Mouse (Mus musculus) ES-Bruce4 (cell line): ENCODE data around the gene Hist1h1d. TPM values are rescaled to one million over a fixed set of nuclear protein-coding genes. Genes with fewer than 3 reads are reported as not detected.
"Not testable (repeated sequence)": the region's sequence is repeated elsewhere in the genome, so short reads cannot be mapped to it uniquely, and the experiment has no call there.

Source experiments
- H3K27ac ChIP-seq: 2 replicates; pipeline ENCODE4 v1.5.1; 2012; ENCODE audit warnings: low read length, inconsistent platforms; ENCODE audit not compliant: insufficient read depth
- H3K27me3 ChIP-seq: 2 replicates; pipeline ENCODE4 v1.6.1; 2012; ENCODE audit warnings: mild to moderate bottlenecking, low read length, inconsistent platforms; ENCODE audit not compliant: control insufficient read depth, poor library complexity, insufficient read depth, severe bottlenecking
- H3K36me3 ChIP-seq: 2 replicates; pipeline ENCODE4 v1.6.1; 2012; ENCODE audit warnings: inconsistent platforms, mild to moderate bottlenecking, low read length, moderate library complexity; ENCODE audit not compliant: control insufficient read depth, poor library complexity, insufficient read depth, severe bottlenecking
- H3K4me1 ChIP-seq: one replicate; pipeline ENCODE4 v1.8.1; 2011; ENCODE audit warnings: low read length; ENCODE audit not compliant: control insufficient read depth, insufficient read depth
- H3K4me3 ChIP-seq: 2 replicates; pipeline ENCODE4 v1.5.1; 2011; ENCODE audit warnings: low read depth, mild to moderate bottlenecking, low read length
- H3K9ac ChIP-seq: 2 replicates; pipeline ENCODE4 v1.6.1; 2012; ENCODE audit warnings: low read depth, mild to moderate bottlenecking, inconsistent platforms; ENCODE audit not compliant: poor library complexity, severe bottlenecking
- H3K9me3 ChIP-seq: replicated peaks from 2 replicates; pipeline ENCODE4 v1.6.1; 2012; ENCODE audit warnings: mild to moderate bottlenecking, low read length, inconsistent platforms; ENCODE audit not compliant: control insufficient read depth, poor library complexity, insufficient read depth, severe bottlenecking
- CTCF ChIP-seq: IDR thresholded peaks from one replicate; pipeline ENCODE4 v1.8.1; 2011; ENCODE audit warnings: low read depth, low read length
- EP300 ChIP-seq: IDR thresholded peaks from 2 replicates; pipeline ENCODE4 v1.6.1; 2011; ENCODE audit warnings: low read depth, low read length; ENCODE audit not compliant: insufficient read depth
- POLR2A ChIP-seq: IDR thresholded peaks from one replicate; pipeline ENCODE4 v1.8.1; 2011; ENCODE audit warnings: low read length; ENCODE audit not compliant: insufficient read depth
- polyA plus RNA-seq: library from polyadenylated mRNA; stranded (reverse); fragments of >200 nt; gene quantifications from 2 replicates; pipeline ENCODE4 v1.2.4, GENCODE M21; 2011; ENCODE audit warnings: low read depth; ENCODE audit not compliant: missing spikeins, insufficient read depth, insufficient read length

The Hist1h1d gene
- polyA plus RNA-seq, 1 experiment: 1.6 TPM

GRCm38 (mm10) chr13:23530901-23531875 lies 21.9 kb upstream of the Hist1h1d start, which contains the start of gene Hist1h4h:
Gene Hist1h4h (plus strand): TSS chr13:23531050.
- Histone ChIP-seq H3K9me3 (no peaks in the 10 kb centered on the region), H3K27me3 (no peaks in the 10 kb centered on the region), H3K4me3 (peak within 1 kb of the TSS; percentile 62), H3K4me1 (no peaks in the 10 kb centered on the region), H3K36me3 (no peaks in the 10 kb centered on the region), H3K27ac (peak within 1 kb of the TSS; percentile 94), H3K9ac (peak within 1 kb of the TSS; percentile 84)
- TF ChIP-seq CTCF (no peak), POLR2A (peak; percentile 100), EP300 (peak; percentile 83)

- Histone ChIP-seq H3K4me1 (no peaks in the 10 kb centered on the region), H3K27me3 (no peaks in the 10 kb centered on the region), H3K9ac (peak overlapping the region; percentile 84), H3K36me3 (no peaks in the 10 kb centered on the region), H3K27ac (peak overlapping the region; percentile 75), H3K4me3 (peak overlapping the region; percentile 48), H3K9me3 (no peaks in the 10 kb centered on the region)
- TF ChIP-seq EP300: no peak
- no peak for TF ChIP-seq CTCF
- TF ChIP-seq POLR2A: no peak
Measured at GRCm38 (mm10) chr13:23532262-23533075, 20.6 kb upstream of the Hist1h1d start.

- H3K27me3 ChIP-seq, H3K4me1 ChIP-seq, H3K9me3 ChIP-seq, H3K36me3 ChIP-seq: not testable (repeated sequence)
- H3K4me3 ChIP-seq: peak within 1 kb of the TSS; percentile 75
- peak within 1 kb of the TSS; percentile 99 for H3K9ac ChIP-seq
- H3K27ac ChIP-seq: peak within 1 kb of the TSS; percentile 99
Measured at GRCm38 (mm10) chr13:23533560-23534367, 19.3 kb upstream of the Hist1h1d start, which contains the start of gene Hist1h2af. Gene Hist1h2af (plus strand): TSS chr13:23533906.

GRCm38 (mm10) chr13:23534368-23535131 lies 18.5 kb upstream of the Hist1h1d start:
- TF ChIP-seq POLR2A: peak; percentile 11
- no peak for TF ChIP-seq CTCF
- Histone ChIP-seq H3K9ac (peak overlapping the region; percentile 99), H3K9me3 (no peaks in the 10 kb centered on the region), H3K27me3 (no peaks in the 10 kb centered on the region), H3K4me1 (peaks cover 1% of the 10 kb centered on the region), H3K4me3 (peak overlapping the region; percentile 75), H3K27ac (peak overlapping the region; percentile 99), H3K36me3 (no peaks in the 10 kb centered on the region)
